Mouse (Mus musculus) thymus, adult 2 months (tissue): ENCODE measurements at regions not wholly inside any gene's neighbourhood (a gene's known extent, or its start where the extent isn't known, plus 50 kb on each side); places are given as distances from the start of the nearest gene placed in this dataset.

Source experiments
- CTCF ChIP-seq: fragments of 200-500 bp; IDR thresholded peaks from 2 replicates; pipeline ENCODE4 v1.5.1; 2012; ENCODE audit warnings: mild to moderate bottlenecking, control low read depth, low read length, moderate library complexity, borderline replicate concordance; ENCODE audit not compliant: control insufficient read depth, poor library complexity, insufficient read depth; ENCODE audit errors: extremely low read depth
- POLR2A ChIP-seq: fragments of 200-500 bp; IDR thresholded peaks from 2 replicates; pipeline ENCODE4 v1.6.1; 2012; ENCODE audit warnings: mild to moderate bottlenecking, low read length, control low read depth, moderate library complexity; ENCODE audit not compliant: control insufficient read depth, poor library complexity, insufficient read depth; ENCODE audit errors: extremely low read depth

- no peak for TF ChIP-seq POLR2A
- TF ChIP-seq CTCF: no peak
Measured at GRCm38 (mm10) chr1:184608938-184609337, 123.5 kb downstream of the Hlx start.
